Mouse (Mus musculus): Measurements from ENCODE around the gene Snca. TPM values are rescaled to one million over a fixed set of nuclear protein-coding genes. Genes with fewer than 3 reads are reported as not detected.

Gene Snca
- polyA plus RNA-seq, 1 experiment from 2014 or later: 345 TPM

DNA sequence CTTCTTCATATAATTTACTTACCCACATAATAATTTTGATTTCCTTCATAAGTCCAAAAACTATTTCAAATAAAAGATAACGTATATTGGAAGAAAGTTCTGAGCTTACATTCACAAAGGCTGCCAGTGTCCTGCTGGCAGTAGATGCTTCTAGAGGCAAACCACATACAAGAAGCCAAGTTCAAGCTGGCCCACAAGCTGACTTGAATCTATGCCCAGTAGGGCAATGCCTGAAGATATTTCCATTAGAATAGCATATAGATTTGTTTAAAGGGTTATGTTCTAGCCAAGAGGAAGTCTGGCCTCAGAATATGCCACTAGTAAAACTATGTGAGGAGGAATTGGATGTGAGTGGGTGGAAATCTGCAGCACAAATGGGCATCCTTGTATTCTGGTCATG is 42.7 kb downstream of the Snca start:
- no peak overlapping the region for H3K9ac ChIP-seq (replicated peaks)
- no peak for ATAC-seq (ENCODE audit: low FRiP score)
- 89% methylated on average over 1 of the region's 1 CpGs for whole genome bisulfite sequencing

DNA sequence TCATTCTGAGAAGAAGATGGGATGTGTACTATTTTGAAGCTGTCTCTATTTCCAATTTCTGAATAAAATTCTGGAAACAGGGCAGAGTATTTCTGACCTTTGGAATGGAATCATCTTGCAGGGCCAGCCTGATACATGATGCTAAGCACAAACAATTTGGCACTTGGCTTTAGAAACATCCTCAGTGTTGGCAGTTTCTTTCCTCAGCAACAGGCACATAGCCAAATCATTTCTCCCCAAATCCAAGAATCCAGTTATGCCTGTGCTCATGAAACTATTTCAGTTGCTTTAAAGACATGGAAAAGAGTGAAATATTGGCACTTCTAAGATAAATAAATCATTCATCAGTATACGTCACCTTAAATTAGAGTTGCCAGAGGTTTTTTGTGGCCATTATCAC is 57.8 kb downstream of the Snca start:
- Histone ChIP-seq H3K27me3 (replicated peaks) (no peaks in the 10 kb centered on the region), H3K9me3 (replicated peaks) (no peaks in the 10 kb centered on the region), H3K4me3 (replicated peaks) (no peak overlapping the region), H3K4me2 (no peak overlapping the region), H3K9ac (replicated peaks) (no peak overlapping the region), H3K27ac (replicated peaks) (no peak overlapping the region), H3K4me1 (no peaks in the 10 kb centered on the region), H3K36me3 (no peaks in the 10 kb centered on the region)
- 88% methylated on average over 1 of the region's 1 CpGs for WGBS
- ATAC-seq (ENCODE audit: low FRiP score): no peak

More for the DNA sequence above, 42.7 kb downstream of the Snca start:
- Histone ChIP-seq H3K27me3 (replicated peaks) (no peaks in the 10 kb centered on the region), H3K4me1 (no peaks in the 10 kb centered on the region), H3K4me2 (no peak overlapping the region), H3K27ac (replicated peaks) (no peak overlapping the region), H3K36me3 (no peaks in the 10 kb centered on the region), H3K4me3 (replicated peaks) (no peak overlapping the region), H3K9me3 (replicated peaks) (no peaks in the 10 kb centered on the region)

- Histone ChIP-seq H3K9ac (replicated peaks) (no peak overlapping the region), H3K4me3 (replicated peaks) (no peak overlapping the region), H3K36me3 (no peaks in the 10 kb centered on the region), H3K27me3 (replicated peaks) (no peaks in the 10 kb centered on the region), H3K4me1 (no peaks in the 10 kb centered on the region), H3K4me2 (no peak overlapping the region), H3K9me3 (replicated peaks) (no peaks in the 10 kb centered on the region), H3K27ac (replicated peaks) (no peak overlapping the region)
- WGBS: 76% methylated on average over 3 of the region's 3 CpGs
- no peak for ATAC-seq (ENCODE audit: low FRiP score)
Observed at GRCm38 (mm10) chr6:60765696-60766095, 64.0 kb downstream of the Snca start.

- no peak overlapping the region for H3K4me2 ChIP-seq
- no peak overlapping the region for H3K9ac ChIP-seq (replicated peaks)
- no peaks in the 10 kb centered on the region for H3K36me3 ChIP-seq
- H3K9me3 ChIP-seq (replicated peaks): no peaks in the 10 kb centered on the region
- no peaks in the 10 kb centered on the region for H3K4me1 ChIP-seq
- no peak overlapping the region for H3K27ac ChIP-seq (replicated peaks)
- H3K4me3 ChIP-seq (replicated peaks): no peak overlapping the region
- ATAC-seq (ENCODE audit: low FRiP score): no peak
- WGBS: 87% methylated on average over 4 of the region's 4 CpGs
- no peaks in the 10 kb centered on the region for H3K27me3 ChIP-seq (replicated peaks)
Observed at GRCm38 (mm10) chr6:60762864-60763263, 66.8 kb downstream of the Snca start.

DNA sequence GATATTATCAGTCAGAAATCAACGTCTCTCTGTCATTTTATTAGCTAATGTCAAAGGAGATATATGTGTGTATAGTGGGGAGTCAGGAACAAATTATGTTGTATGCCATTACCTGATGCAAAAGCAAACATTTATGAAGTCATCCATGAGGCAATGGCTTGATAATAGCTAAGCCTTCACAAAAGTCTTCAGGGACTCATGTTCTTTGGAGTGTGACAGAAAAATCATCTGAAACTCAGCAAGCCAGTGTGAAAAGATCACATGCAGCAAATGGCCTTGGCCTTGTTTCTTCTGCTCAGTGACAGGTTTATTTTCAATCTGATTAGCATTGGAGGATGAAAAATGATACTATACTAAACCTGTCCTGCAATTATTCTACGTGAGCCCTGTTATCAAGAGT is 67.9 kb downstream of the Snca start:
- Histone ChIP-seq H3K36me3 (no peaks in the 10 kb centered on the region), H3K4me3 (replicated peaks) (no peak overlapping the region), H3K4me2 (no peak overlapping the region), H3K27me3 (replicated peaks) (no peaks in the 10 kb centered on the region), H3K4me1 (no peaks in the 10 kb centered on the region), H3K27ac (replicated peaks) (no peak overlapping the region), H3K9me3 (replicated peaks) (no peaks in the 10 kb centered on the region), H3K9ac (replicated peaks) (no peak overlapping the region)
- ATAC-seq (ENCODE audit: low FRiP score): no peak
- WGBS: 40% methylated on average over 2 of the region's 2 CpGs

GRCm38 (mm10) chr6:60754975-60755374 is 74.7 kb downstream of the Snca start:
- WGBS: 85% methylated on average over 1 of the region's 1 CpGs
- no peak overlapping the region for H3K27ac ChIP-seq (replicated peaks)
- no peak overlapping the region for H3K4me2 ChIP-seq
- no peaks in the 10 kb centered on the region for H3K27me3 ChIP-seq (replicated peaks)
- no peaks in the 10 kb centered on the region for H3K9me3 ChIP-seq (replicated peaks)
- H3K36me3 ChIP-seq: no peaks in the 10 kb centered on the region
- H3K4me3 ChIP-seq (replicated peaks): no peak overlapping the region
- H3K9ac ChIP-seq (replicated peaks): no peak overlapping the region
- no peaks in the 10 kb centered on the region for H3K4me1 ChIP-seq
- no peak for ATAC-seq (ENCODE audit: low FRiP score)

DNA sequence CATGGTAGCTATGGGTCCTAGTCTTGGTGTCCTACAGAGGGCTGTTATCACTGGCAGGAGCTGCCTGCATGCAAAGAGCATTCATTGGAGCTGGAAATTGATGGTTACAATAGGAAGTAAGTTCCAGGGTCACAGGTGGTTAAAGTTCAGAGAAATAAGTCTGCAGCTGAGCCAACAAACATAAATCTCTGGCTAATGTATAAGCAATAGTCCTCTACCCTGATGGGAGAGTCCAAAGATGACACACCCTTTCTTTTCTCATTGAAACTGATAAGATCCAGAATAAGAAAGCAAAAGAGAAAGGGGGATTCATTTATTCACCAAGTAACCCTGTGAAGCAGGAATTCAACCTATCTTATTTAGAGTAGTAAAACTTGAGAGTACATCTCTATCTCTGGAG is 83.7 kb downstream of the Snca start:
- H3K9me3 ChIP-seq (replicated peaks): no peaks in the 10 kb centered on the region
- no peak for ATAC-seq (ENCODE audit: low FRiP score)

DNA sequence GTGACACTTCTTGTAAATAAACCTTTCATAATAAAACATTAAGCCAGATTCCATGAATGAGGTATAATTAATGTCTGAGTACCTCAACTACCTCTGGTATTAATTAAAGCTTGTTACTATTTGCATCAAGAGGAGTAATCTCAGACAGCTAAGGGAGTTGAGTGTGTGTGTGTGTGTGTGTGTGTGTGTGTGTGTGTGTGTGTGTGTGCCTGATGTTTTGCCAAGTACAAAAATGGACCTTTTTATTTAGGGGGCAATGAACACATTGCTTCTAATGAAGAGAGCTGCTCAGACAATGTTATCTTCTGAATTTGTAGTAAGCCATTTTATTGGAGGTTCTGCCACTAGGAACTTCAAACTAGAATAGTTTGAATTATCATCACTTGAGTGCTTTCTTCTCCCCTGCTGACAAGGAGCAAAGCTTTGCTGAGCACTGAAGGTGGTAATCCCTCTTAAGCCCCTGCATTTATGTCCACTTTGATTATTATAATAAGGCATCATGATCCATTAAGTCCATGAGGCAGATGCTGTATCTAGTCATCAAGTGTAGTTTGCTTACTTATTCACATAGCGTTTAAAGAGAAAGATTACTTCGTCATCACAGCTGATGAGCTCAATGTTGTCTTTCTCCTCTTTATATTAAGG is 88.1 kb downstream of the Snca start:
- H3K27me3 ChIP-seq (replicated peaks): no peaks in the 10 kb centered on the region
- H3K9me3 ChIP-seq (replicated peaks): no peaks in the 10 kb centered on the region
- H3K4me3 ChIP-seq (replicated peaks): no peak overlapping the region
- no peak for ATAC-seq (ENCODE audit: low FRiP score)
- 65% methylated on average over 2 of the region's 2 CpGs for WGBS
- H3K4me1 ChIP-seq: no peaks in the 10 kb centered on the region
- H3K27ac ChIP-seq (replicated peaks): no peak overlapping the region
- no peak overlapping the region for H3K9ac ChIP-seq (replicated peaks)
- no peak overlapping the region for H3K4me2 ChIP-seq
- no peaks in the 10 kb centered on the region for H3K36me3 ChIP-seq

More for the DNA sequence above, 83.7 kb downstream of the Snca start:
- H3K9ac ChIP-seq (replicated peaks): no peak overlapping the region
- H3K4me3 ChIP-seq (replicated peaks): no peak overlapping the region
- H3K27me3 ChIP-seq (replicated peaks): no peaks in the 10 kb centered on the region
- no peak overlapping the region for H3K27ac ChIP-seq (replicated peaks)
- H3K4me2 ChIP-seq: no peak overlapping the region
- H3K36me3 ChIP-seq: no peaks in the 10 kb centered on the region
- no peaks in the 10 kb centered on the region for H3K4me1 ChIP-seq

DNA sequence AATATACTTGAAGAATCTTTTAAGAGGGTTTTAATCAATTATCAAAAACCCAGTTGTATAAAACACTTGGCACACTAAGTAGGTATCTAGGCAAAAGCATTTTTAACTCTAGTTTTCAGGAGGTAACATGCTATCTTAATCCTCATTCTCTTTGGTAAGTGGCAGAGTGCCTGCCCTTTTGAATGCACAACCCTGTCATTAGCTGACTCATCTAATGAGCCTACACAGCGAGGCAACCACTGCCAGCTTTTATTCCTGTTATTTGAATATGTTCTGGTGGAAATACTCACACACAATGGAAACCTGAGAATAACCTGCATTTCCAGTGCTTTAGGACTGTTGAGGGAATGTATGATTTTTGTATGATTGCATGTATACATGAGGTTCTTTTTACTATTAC is 89.9 kb downstream of the Snca start:
- Histone ChIP-seq H3K36me3 (no peaks in the 10 kb centered on the region), H3K27ac (replicated peaks) (no peak overlapping the region), H3K9me3 (replicated peaks) (no peaks in the 10 kb centered on the region), H3K4me2 (no peak overlapping the region), H3K9ac (replicated peaks) (no peak overlapping the region), H3K4me1 (no peaks in the 10 kb centered on the region), H3K4me3 (replicated peaks) (no peak overlapping the region), H3K27me3 (replicated peaks) (no peaks in the 10 kb centered on the region)
- ATAC-seq (ENCODE audit: low FRiP score): no peak
- WGBS: 44% methylated on average over 1 of the region's 1 CpGs

DNA sequence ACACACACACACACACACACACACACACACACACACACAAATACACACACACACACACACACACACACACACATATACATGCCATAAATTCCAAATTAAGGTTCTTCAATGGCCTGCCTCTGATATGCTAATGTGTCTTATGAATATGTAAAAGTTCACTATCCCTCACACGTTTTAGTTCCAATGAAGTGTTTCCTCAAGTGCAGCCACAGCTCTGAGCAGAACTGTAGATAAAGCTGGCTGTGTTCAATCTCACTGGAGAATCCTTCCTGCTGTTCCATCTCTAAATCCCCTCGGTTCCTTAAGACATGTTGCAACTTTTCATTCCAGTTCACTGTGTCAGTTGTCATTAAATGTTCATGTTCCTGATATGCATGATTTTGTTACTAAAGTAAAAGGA is 98.5 kb downstream of the Snca start:
- Histone ChIP-seq H3K9ac (replicated peaks) (no peak overlapping the region), H3K36me3 (no peaks in the 10 kb centered on the region), H3K27me3 (replicated peaks) (no peaks in the 10 kb centered on the region), H3K9me3 (replicated peaks) (no peaks in the 10 kb centered on the region), H3K4me3 (replicated peaks) (no peak overlapping the region), H3K27ac (replicated peaks) (no peak overlapping the region), H3K4me2 (no peak overlapping the region), H3K4me1 (no peaks in the 10 kb centered on the region)
- ATAC-seq (ENCODE audit: low FRiP score): no peak
- 26% methylated on average over 2 of the region's 2 CpGs for WGBS

DNA sequence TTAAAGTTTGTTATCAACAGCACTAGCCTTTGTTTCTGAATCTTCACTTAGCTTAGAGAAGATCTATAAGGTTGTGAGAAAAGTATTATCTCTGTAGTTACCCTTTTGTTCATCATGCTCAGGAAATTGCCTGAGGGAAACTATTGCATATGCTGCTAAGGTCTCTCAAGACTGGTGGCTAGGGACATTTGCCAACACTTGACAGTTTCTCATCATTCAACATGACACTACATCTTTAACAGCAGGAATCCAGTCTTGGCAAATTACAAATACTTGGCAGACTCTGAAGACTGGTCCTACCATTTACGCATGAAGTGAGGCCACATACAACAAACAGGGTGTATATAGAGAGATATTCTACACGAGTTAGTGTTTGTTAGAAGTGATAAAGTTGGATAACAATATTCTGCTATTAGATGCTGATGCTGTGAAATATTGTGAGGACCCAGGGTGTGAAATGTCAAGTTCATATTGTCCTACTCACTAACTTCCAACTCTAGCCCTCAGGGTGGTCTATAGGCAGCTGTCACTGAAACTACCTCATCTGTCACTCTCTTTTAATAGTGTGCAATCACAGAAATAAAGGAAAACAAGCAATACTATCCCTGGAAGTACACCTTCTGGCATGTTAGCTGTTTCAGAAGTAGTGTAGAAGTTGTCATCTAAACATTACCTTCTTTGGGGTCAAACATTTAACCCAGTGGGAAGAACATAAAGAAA is 105.4 kb downstream of the Snca start:
- H3K9ac ChIP-seq (replicated peaks): no peak overlapping the region
- H3K27me3 ChIP-seq (replicated peaks): no peaks in the 10 kb centered on the region
- 80% methylated on average over 2 of the region's 2 CpGs for WGBS
- no peak overlapping the region for H3K4me2 ChIP-seq
- H3K27ac ChIP-seq (replicated peaks): no peak overlapping the region
- ATAC-seq (ENCODE audit: low FRiP score): no peak
- no peak overlapping the region for H3K4me3 ChIP-seq (replicated peaks)
- no peaks in the 10 kb centered on the region for H3K4me1 ChIP-seq
- no peaks in the 10 kb centered on the region for H3K9me3 ChIP-seq (replicated peaks)
- no peaks in the 10 kb centered on the region for H3K36me3 ChIP-seq

GRCm38 (mm10) chr6:60717566-60717965 is 112.1 kb downstream of the Snca start:
- Histone ChIP-seq H3K4me2 (no peak overlapping the region), H3K9ac (replicated peaks) (no peak overlapping the region), H3K9me3 (replicated peaks) (no peaks in the 10 kb centered on the region), H3K4me1 (no peaks in the 10 kb centered on the region), H3K27me3 (replicated peaks) (no peaks in the 10 kb centered on the region), H3K4me3 (replicated peaks) (no peak overlapping the region), H3K27ac (replicated peaks) (no peak overlapping the region), H3K36me3 (no peaks in the 10 kb centered on the region)
- no peak for ATAC-seq (ENCODE audit: low FRiP score)
- WGBS: 81% methylated on average over 3 of the region's 3 CpGs
